Mouse (Mus musculus) thymus, postnatal 14 days (tissue): Measurements from ENCODE around the gene Ahnak.
A peak's percentile ranks its signal among the peaks of the same experiment; 100 is the strongest.
"Not testable (repeated sequence)": the region's sequence is repeated elsewhere in the genome, so short reads cannot be mapped to it uniquely, and the experiment has no call there.

Source experiments
- DNase-seq: peaks from one replicate; pipeline ENCODE4 v3.0.0; 2021

The Ahnak gene

DNA sequence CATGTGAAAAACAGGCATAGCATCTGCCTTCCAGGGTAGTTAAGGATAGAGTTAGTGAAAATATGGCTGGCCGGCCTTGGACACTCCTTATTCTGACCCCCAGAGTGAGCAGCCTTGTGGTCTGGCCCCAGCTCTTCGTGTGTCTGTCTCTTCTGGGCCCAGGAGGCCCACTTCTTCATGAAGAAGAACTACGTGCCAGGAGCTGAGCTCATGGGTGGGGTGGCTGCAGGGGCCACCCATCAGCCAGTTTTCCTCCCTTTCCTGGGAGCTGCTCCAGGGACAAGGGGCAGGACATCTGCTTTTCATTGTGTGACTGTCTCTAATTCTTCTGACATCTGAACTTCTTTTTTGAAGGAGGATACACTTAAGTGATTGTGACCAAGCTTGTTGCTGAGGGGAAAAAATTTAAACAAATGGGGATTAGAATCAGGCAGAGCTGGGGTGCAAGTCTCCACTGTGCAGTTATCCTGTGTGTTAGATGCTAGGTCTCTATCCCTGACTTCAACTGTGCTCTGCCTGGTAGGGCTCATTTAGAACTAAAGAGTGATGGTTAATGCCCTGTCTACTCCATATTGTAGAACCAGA lies 116.1 kb downstream of the Ahnak start:
- no peak for DNase-seq

DNA sequence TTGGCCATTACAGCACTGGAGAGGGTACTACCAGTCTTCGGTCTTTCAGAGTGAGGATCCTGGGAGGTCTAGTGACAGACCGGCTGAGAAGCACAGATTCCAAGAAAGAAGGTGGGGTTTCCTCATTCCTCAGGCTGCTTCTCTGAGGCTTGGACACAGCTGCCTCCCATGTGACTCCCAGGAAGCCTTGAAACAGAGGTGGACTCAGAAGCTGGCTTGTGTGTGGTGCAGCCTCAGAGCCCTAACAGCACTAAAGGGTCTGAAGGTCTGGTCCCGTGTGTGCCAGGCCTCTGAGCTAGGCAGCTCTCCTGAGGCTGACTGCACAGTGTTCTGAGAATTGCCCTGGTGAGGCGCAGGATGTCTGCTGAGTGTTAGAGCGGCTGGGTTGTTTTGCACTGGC lies 117.0 kb downstream of the Ahnak start:
- DNase-seq = no peak

DNA sequence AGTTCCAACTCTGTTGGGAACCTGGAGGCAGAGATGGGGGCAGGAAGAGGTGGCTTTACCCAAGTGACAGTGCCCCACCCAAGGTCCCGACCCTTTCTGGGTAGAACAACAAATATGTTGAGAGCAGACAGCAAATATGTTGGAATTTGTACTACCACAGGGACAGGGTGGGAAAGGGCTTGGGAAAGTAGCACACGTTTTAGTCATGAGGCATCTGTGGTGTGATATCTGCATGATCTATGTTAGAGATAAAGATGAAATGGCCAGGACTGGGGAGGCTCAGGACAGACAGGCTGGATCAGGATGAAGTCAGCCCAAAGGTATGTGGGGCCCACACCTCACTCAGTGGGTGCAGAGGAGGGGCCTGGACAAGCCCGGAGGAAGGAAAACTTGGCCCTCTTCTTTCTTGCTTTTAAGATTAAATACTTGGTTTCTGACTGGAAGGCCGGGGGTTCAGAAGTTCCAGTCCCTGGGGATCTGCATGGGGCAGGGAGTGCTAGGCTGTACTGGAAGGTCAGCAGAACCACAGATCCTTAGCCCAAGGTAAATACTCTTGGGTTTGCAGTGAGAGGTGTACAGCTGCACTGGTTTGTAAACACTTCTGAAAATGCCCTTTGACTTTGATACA lies 117.8 kb downstream of the Ahnak start:
- no peak for DNase-seq

DNA sequence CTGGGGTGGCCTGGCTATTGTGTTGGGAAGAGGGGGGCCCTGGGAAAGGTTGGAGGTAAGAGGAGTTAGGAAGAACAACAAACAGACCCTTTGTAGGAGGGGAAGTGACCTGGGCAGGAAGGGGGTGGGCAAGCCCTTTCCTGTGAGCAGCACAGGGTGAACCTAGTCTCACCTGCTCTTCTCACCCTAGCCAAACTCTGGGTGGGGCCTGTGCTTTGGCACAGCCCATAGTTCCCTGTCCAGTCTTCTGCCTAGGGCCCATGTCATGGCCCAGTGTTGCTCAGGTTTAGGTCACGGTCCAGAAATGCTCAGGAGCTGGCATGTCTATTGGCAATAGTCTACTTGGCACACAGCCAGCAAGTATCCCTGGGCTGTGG lies 118.3 kb downstream of the Ahnak start:
- no peak for DNase-seq

DNA sequence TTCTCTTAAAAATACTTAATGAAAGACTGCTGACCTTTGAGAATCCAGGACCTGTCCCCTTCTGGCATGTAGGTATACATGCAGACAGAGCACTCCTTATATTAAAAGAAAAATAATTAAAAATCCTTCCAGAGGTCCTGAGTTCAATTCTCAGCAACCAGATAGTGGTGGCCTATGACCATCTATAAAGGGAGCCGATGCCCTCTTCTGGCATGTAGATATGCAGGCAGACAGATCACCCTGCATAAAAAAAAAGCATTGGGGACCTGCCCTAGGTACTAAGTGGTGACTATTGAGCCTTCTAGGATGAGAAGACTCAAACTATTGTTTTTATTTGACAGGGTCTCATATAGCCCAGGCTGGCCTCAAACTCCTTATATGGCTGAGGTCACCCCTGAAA lies 119.5 kb downstream of the Ahnak start:
- no peak for DNase-seq

DNA sequence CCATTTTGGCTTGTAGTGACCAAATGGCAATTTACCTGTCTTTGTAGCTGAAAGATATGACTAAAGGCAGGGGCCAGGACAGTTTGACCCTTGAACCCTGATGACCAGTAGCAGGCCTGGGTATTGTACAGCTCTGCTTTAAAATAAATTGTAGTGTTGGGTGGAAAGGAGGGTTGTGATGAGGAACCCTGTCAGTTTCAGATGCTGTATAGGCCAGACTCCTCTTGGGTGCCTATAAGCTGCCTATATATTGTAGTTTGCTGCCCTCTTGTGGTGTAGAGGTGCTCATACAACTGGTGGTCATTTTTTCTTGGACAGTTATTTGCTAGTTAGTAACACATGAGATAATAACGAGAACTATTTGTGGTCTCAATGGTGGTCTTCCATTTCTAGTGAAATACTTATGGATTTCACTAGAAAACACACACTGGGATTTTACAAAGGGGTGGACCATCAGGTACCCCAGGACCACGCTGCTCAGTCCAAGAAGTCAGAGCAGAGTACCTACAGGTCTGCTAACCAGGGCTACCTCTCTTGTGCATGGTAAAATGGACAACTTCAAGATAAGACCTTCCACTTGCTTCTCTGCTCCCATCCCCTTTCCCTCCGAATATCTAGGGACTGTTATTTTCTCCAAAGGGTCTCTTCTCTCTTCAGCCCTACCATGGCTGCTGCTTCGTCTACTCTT lies 121.2 kb downstream of the Ahnak start:
- DNase-seq = peak; percentile 45

DNA sequence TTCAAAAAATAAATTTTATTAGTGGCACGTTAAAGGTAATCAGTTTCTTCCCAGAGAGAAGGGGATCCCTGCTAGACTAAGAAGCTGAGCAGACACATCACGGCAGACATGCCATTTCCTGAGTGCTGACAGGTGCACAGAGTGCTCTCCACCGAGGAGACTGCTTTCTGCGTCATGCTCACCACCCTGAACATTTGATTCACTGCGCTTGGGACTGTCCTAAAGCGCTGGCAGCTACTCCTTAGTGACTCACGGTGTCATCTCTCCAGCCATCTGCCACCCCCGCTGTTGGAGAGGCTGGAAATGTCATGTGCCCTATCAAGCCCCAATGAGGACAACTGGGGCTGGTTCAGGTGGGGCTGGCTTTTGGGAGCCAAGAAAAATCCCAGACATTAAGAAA lies 123.0 kb downstream of the Ahnak start:
- no peak for DNase-seq

DNA sequence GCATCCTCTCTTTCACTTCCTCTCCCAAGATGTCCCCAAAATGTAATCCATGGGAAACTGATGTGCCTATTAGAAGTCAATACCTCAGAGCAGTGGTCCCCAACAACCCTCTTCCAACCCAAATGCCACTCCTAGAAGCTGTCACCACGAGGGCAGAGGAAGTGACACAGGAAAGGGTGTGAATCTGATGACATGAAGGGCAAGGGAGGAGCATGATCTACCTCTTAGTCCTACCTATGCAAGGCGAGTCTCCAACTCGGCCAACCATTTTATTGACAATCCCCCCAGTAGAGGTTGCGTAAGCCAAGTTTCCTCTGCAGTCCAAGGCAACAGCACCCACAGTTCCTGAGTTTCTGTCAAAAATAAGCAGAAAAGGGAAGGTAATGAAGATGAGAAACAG lies 127.2 kb downstream of the Ahnak start:
- no peak for DNase-seq

DNA sequence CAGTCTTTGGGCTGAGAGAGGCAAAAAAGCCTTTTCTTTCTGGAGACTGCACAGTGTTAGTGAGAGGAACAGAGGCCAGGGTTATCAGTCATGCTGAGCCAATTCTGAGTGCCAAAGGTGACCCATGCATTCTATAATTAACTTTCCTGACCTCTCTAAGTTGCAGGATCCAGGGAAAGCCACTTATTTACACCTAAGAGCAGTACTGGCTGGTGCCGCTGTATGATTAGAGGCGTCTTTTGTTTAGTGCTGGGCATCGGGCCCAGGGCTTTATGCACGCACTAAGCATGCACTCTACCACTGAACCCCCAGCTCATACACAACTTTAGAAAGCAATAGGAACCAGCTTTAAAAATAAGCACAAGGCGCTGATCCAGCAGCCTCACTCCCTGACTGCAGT lies 128.2 kb downstream of the Ahnak start:
- DNase-seq = no peak

DNA sequence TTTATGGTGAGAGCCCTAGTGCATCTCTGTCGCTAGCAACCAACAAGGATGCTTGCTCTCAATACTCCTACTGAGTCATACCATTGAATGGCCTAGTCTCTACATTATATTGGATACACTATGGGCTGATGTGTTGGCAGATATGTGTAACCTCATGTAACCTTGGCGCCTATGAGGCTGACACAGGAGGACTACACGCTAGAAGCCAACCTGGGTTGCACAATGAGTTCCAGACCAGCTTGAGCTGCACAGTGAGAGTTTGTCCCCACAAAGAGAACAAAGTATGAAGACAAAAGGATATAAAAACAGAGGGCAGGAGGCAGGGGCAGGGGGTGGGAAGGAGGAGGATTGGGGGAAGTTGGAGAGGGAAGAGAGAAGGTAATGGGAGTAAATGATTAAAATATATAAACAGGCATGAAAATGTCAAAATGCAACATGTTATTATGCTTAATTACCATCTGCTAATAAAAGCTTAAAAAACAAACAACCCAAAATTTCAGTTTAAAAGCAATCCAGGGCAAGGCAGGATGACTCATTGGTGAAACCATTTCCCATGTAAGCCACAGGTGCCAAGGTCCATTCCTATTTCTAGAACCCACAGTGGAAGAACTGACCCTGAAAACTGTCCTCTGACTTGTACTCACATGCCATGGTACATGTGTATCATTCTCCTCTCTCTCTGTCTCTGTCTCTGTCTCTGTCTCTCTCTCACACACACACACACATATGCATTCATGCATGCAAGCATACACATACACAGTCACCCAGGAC lies 130.8 kb downstream of the Ahnak start:
- DNase-seq = no peak

DNA sequence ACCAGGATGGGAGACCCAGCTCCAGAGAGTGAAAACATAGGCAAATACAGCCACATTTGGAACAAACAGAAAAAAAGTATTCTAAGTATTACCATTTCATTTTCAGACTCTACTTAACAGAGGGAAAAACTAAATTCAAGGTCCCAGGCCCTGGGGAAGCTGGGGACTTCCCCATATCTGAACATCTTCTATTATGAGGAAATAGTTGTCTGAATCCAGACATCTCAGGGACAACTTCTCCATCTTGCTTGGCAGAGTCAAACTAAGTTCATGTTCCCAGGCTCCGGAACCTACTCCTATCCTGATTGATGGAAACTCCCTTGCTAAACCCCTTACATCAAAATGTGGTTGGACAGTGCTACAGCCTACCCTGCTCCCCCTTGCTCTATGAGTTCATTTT lies 133.3 kb downstream of the Ahnak start:
- DNase-seq = no peak

DNA sequence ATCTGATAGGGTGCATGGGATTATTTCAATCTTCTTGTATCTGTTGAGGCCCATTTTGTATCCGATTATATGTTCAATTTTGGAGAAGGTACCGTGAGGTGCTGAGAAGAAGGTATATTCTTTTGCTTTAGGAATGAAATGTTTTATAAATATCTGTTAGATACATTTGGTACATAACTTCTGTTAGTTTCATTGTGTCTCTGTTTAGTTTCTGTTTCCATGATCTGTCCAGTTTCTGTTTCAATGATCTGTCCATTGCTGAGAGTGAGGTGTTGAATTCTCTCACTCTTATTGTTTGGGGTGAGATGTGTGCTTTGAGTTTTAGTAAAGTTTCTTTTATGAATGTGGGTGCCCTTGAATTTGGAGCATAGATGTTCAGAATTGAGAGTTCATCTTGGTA lies 134.9 kb downstream of the Ahnak start:
- DNase-seq = not testable (repeated sequence)
